Mouse (Mus musculus) G1E (cell line): ENCODE results near the gene Gm10491. TPM values are rescaled to one million over a fixed set of nuclear protein-coding genes. Genes with fewer than 3 reads are reported as not detected.

ENCODE experiments used
- ATAC-seq: 2 replicates; pipeline ENCODE4 v1.8.0; 2016; ENCODE audit warnings: mild to moderate bottlenecking; ENCODE audit not compliant: insufficient number of reproducible peaks, poor library complexity, low FRiP score, severe bottlenecking; ENCODE audit errors: extremely low read depth
- DNase-seq: peaks from one replicate; pipeline ENCODE4 v3.0.0; 2012; ENCODE audit warnings: low spot score
- H3K27me3 ChIP-seq: 2 replicates; pipeline ENCODE4 v1.6.1; 2012; ENCODE audit warnings: mild to moderate bottlenecking, low read length, inconsistent platforms; ENCODE audit not compliant: insufficient read depth
- H3K36me3 ChIP-seq: replicated peaks from 2 replicates; pipeline ENCODE3; 2012; ENCODE audit warnings: mild to moderate bottlenecking, inconsistent platforms
- H3K4me1 ChIP-seq: 2 replicates; pipeline ENCODE4 v1.6.1; 2012; ENCODE audit warnings: low read depth, low read length, inconsistent platforms, mixed read lengths; ENCODE audit not compliant: insufficient read depth
- H3K4me3 ChIP-seq: 2 replicates; pipeline ENCODE4 v1.5.1; 2012; ENCODE audit warnings: low read depth, mild to moderate bottlenecking, inconsistent platforms, low read length, moderate library complexity, mixed read lengths
- H3K9me3 ChIP-seq: replicated peaks from 2 replicates; pipeline ENCODE4 v1.6.1; 2012; ENCODE audit warnings: inconsistent platforms
- CTCF ChIP-seq: IDR thresholded peaks from 2 replicates; pipeline ENCODE4 v1.5.1; 2012; ENCODE audit warnings: low read depth, low read length, inconsistent platforms, mixed read lengths
- GATA1 ChIP-seq: IDR thresholded peaks from 2 replicates; pipeline ENCODE4 v1.6.1; 2012; ENCODE audit warnings: borderline replicate concordance, low read length, inconsistent platforms, mixed read lengths
- GATA2 ChIP-seq: IDR thresholded peaks from 2 replicates; pipeline ENCODE4 v1.6.1; 2012; ENCODE audit warnings: low read depth, low read length, inconsistent platforms, borderline replicate concordance
- POLR2AphosphoS5 ChIP-seq: IDR thresholded peaks from 2 replicates; pipeline ENCODE4 v1.6.1; 2012; ENCODE audit warnings: low read depth, low read length, inconsistent platforms; ENCODE audit not compliant: insufficient replicate concordance
- TAL1 ChIP-seq: conservative IDR thresholded peaks from 2 replicates; pipeline ENCODE4 v1.6.1; 2012; ENCODE audit warnings: low read depth, low read length, inconsistent platforms, mixed read lengths
- polyA plus RNA-seq: library from polyadenylated mRNA; stranded (reverse); fragments of >175 nt; gene quantifications from 2 replicates; pipeline ENCODE4 v1.2.3, GENCODE M21; 2012
- total RNA-seq, 2 experiments: library from RNA; stranded (forward) in 1 of 2; stranded (reverse) in 1 of 2; fragments of 200-1000 nt in 1 of 2; fragments of >200 nt in 1 of 2; fragmentation: Nextera tagmentation in 1 of 2; gene quantifications; 2 replicates each; pipeline ENCODE4 v1.2.3; 2014 to 2017

Gene Gm10491
- total and polyA plus RNA-seq, 3 experiments = not detected

- TF ChIP-seq CTCF = no peak
- no peak for TF ChIP-seq TAL1
- no peak for TF ChIP-seq GATA1
- TF ChIP-seq POLR2AphosphoS5 = no peak
- no peak for TF ChIP-seq GATA2
- Histone ChIP-seq H3K27me3 (no peaks in the 10 kb centered on the region), H3K4me1 (peaks cover 24% of the 10 kb centered on the region), H3K9me3 (no peaks in the 10 kb centered on the region), H3K36me3 (peaks cover 34% of the 10 kb centered on the region), H3K4me3 (peak overlapping the region; percentile 40; the same call in 1 of the 2 replicates)
- ATAC-seq (peak; percentile 43; the same call in 1 of the 2 replicates), DNase-seq (peak; percentile 27)
These were observed 27.8 kb downstream of the Gm10491 start for GRCm38 (mm10) chrX:7879819-7880218.

- Histone ChIP-seq H3K36me3 (peaks cover 47% of the 10 kb centered on the region), H3K27me3 (no peaks in the 10 kb centered on the region), H3K4me1 (peaks cover 24% of the 10 kb centered on the region), H3K9me3 (no peaks in the 10 kb centered on the region), H3K4me3 (peak overlapping the region; percentile 78)
- no peak for TF ChIP-seq GATA2
- TF ChIP-seq POLR2AphosphoS5 = no peak
- no peak for TF ChIP-seq GATA1
- TF ChIP-seq CTCF = no peak
- no peak for TF ChIP-seq TAL1
- no peak for DNase-seq
- no peak for ATAC-seq
These were observed 29.1 kb downstream of the Gm10491 start for GRCm38 (mm10) chrX:7878495-7878894.

DNA sequence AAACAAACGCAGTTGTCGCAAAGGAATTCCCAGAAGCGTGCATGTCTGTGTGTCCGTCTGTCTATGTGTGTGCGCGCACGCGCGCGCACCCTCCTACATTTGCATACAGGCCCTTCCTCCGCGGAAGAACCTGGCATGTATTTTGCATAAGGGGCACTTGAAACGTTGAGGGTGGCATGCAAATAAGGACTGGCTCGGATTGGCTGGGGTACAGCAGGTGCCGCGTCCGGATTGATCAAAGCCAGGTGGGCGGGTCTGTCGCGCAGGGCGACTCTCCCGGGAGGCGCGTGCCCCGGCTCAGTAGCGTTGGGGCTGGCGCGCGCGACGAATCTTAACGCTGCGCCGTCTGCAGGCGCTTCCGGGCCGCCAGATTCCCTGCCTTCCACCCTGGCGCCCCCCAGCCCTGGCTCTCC is 29.6 kb downstream of the Gm10491 start, which contains the start of gene Pim2:
Gene Pim2 (plus strand): TSS at position 256 of the 413 bp plus-strand sequence.
- Histone ChIP-seq H3K27me3 (no peaks in the 10 kb centered on the region), H3K4me1 (peaks cover 24% of the 10 kb centered on the region), H3K36me3 (peaks cover 52% of the 10 kb centered on the region), H3K9me3 (no peaks in the 10 kb centered on the region), H3K4me3 (peak within 1 kb of the TSS; percentile 78)
- DNase-seq = peak; percentile 79
- TF ChIP-seq TAL1 = no peak
- TF ChIP-seq GATA2 = no peak
- no peak for TF ChIP-seq POLR2AphosphoS5
- TF ChIP-seq CTCF = no peak
- TF ChIP-seq GATA1 = no peak
- peak; percentile 86 for ATAC-seq

- H3K4me3 ChIP-seq = no peak overlapping the region
- no peak for TF ChIP-seq POLR2AphosphoS5
- TF ChIP-seq TAL1 = no peak
- no peak for TF ChIP-seq GATA2
- no peak for TF ChIP-seq GATA1
- TF ChIP-seq CTCF = no peak
- H3K9me3 ChIP-seq = no peaks in the 10 kb centered on the region
- no peaks in the 10 kb centered on the region for H3K4me1 ChIP-seq
- no peaks in the 10 kb centered on the region for H3K27me3 ChIP-seq
- H3K36me3 ChIP-seq = peaks cover 79% of the 10 kb centered on the region
- no peak for DNase-seq
- ATAC-seq = no peak
These were observed 37.8 kb downstream of the Gm10491 start for GRCm38 (mm10) chrX:7869826-7870225.

DNA sequence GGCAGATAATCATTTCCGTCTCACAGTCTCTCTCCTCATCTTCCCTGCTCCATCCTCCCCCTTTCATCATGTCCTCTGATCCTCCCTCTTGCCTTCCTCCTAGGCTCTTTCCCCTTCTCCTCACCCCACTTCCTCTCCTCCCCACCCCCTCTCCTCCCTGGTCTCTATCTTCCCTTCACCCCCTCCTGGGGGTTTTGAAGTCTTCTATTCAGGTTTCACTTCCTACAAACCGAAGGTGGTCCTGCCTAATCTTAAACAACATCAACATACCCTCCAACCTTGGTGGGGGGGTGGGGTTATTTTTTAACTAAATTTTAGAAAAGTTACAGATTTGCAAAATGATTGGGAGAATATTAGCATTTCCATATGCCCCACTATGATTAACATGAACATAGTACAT is 39.1 kb downstream of the Gm10491 start:
- DNase-seq = no peak
- Histone ChIP-seq H3K4me1 (no peaks in the 10 kb centered on the region; the same call in 1 of the 2 replicates), H3K36me3 (peaks cover 72% of the 10 kb centered on the region), H3K4me3 (no peak overlapping the region), H3K9me3 (no peaks in the 10 kb centered on the region), H3K27me3 (no peaks in the 10 kb centered on the region)
- no peak for ATAC-seq
- TF ChIP-seq GATA1 = no peak
- no peak for TF ChIP-seq TAL1
- TF ChIP-seq GATA2 = no peak
- TF ChIP-seq CTCF = no peak
- no peak for TF ChIP-seq POLR2AphosphoS5

DNA sequence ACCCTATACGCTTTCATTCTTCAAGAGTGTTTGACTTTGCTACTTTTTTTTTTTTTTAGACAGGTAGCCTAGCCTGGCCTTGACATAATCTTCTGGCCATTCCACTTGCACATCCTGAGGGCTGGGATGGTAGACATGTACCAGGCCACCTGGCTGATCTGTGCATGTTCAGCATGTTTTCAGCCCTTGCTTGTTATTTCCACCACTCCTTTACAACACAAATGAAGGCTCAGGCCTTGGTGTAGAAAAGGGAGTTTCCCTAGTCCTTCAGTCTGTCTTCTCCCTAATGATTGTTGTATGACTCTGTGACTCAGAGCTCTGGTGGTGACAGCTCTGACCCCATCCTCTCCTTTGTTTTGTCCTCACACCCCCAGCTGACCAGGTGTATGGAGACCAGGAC is 40.5 kb downstream of the Gm10491 start:
- peaks cover 70% of the 10 kb centered on the region for H3K36me3 ChIP-seq
- no peak for ATAC-seq
- H3K4me3 ChIP-seq = no peak overlapping the region
- H3K9me3 ChIP-seq = no peaks in the 10 kb centered on the region
- no peaks in the 10 kb centered on the region for H3K27me3 ChIP-seq
- H3K4me1 ChIP-seq = no peaks in the 10 kb centered on the region; the same call in 1 of the 2 replicates
- no peak for TF ChIP-seq CTCF
- no peak for TF ChIP-seq POLR2AphosphoS5
- no peak for TF ChIP-seq GATA1
- no peak for TF ChIP-seq TAL1
- no peak for TF ChIP-seq GATA2
- no peak for DNase-seq

- no peak for DNase-seq
- H3K27me3 ChIP-seq = no peaks in the 10 kb centered on the region
- peaks cover 71% of the 10 kb centered on the region for H3K36me3 ChIP-seq
- no peaks in the 10 kb centered on the region for H3K9me3 ChIP-seq
- H3K4me3 ChIP-seq = no peak overlapping the region
- ATAC-seq = no peak
- no peaks in the 10 kb centered on the region; the same call in 1 of the 2 replicates for H3K4me1 ChIP-seq
- TF ChIP-seq GATA1 = no peak
- TF ChIP-seq GATA2 = no peak
- TF ChIP-seq TAL1 = no peak
- TF ChIP-seq CTCF = no peak
- TF ChIP-seq POLR2AphosphoS5 = no peak
These were observed 41.8 kb downstream of the Gm10491 start for GRCm38 (mm10) chrX:7865786-7866185.
